Mouse (Mus musculus) limb, embryonic 15.5 days (tissue): ENCODE measurements around the gene Vti1a. TPM values are rescaled to one million over a fixed set of nuclear protein-coding genes. Genes with fewer than 3 reads are reported as not detected.
A peak's percentile ranks its signal among the peaks of the same experiment; 100 is the strongest.

ENCODE experiments used
- ATAC-seq: fragments of 200-750 bp; cut with Nextera tagmentation; 2 replicates; pipeline ENCODE4 v1.8.0; 2017; ENCODE audit warnings: low read depth, moderate TSS enrichment; ENCODE audit not compliant: insufficient number of reproducible peaks, low FRiP score, low TSS enrichment
- H3K27ac ChIP-seq: fragments of 300-500 bp; sonication (generic); 2 replicates; pipeline ENCODE4 v1.5.1; 2015; ENCODE audit warnings: moderate library complexity, mild to moderate bottlenecking, inconsistent platforms
- H3K27me3 ChIP-seq: fragments of 300-500 bp; sonication (generic); 2 replicates; pipeline ENCODE4 v1.6.1; 2015; ENCODE audit warnings: inconsistent platforms
- H3K36me3 ChIP-seq: fragments of 300-500 bp; sonication (generic); 2 replicates; pipeline ENCODE4 v1.6.1; 2015; ENCODE audit warnings: inconsistent platforms
- H3K4me1 ChIP-seq: fragments of 300-500 bp; sonication (generic); 2 replicates; pipeline ENCODE4 v1.6.1; 2015; ENCODE audit warnings: inconsistent platforms
- H3K4me2 ChIP-seq: fragments of 300-500 bp; sonication (generic); 2 replicates; pipeline ENCODE4 v1.6.1; 2015; ENCODE audit warnings: mild to moderate bottlenecking, inconsistent platforms
- H3K4me3 ChIP-seq: fragments of 300-500 bp; sonication (generic); 2 replicates; pipeline ENCODE4 v1.5.1; 2015; ENCODE audit warnings: mild to moderate bottlenecking, inconsistent platforms
- H3K9ac ChIP-seq: fragments of 300-500 bp; sonication (generic); 2 replicates; pipeline ENCODE4 v1.6.1; 2015; ENCODE audit warnings: inconsistent platforms
- H3K9me3 ChIP-seq: fragments of 300-500 bp; sonication (generic); 2 replicates; pipeline ENCODE4 v1.6.1; 2016; ENCODE audit warnings: inconsistent platforms
- WGBS: fragments of 180-500 bp; shearing (Covaris S2); methylation state at CpG from one replicate; pipeline ENCODE4 v1.1.7; 2015; 5-methylcytosine and 5-hydroxymethylcytosine counted together
- polyA plus RNA-seq: library from polyadenylated mRNA; unstranded; fragments of >200 nt; fragmentation: Nextera tagmentation; extraction: Ambion mirVana; gene quantifications from 2 replicates; pipeline ENCODE4 v1.2.1, GENCODE M21; 2015

Gene Vti1a
- polyA plus RNA-seq, 1 experiment from 2014 or later = 26.4 TPM

DNA sequence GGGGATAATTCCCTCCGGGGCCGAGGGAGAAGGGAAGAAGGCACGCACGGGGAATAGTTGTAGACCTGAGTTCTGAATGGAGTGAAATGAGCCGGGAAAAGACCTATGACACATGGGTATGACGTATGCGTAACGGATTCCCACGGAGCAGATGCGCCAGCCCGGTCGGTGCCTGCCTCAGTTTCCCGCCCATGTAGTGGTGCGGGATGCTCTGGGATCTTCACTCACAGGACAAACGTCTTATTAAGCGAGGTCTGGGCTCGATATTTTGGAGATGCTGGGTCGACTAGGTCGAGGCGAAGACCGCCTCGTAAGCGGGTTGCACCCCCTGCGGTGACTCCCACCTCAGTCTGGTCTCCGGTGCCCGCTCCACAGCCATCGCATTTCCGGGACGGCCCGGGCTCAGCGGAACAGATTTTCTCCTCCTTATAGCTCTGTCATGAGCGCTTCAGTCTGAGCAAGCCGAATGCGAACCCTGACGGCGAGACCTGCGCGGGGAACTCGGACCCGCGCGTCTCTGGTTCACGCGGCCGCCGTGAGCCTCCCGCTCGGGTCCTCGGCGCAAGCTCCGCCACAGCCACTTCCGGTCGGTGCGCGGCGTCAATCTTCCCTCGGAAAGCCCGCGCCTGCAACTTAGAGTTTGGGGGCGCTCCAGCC, 515 bp upstream of the Vti1a start, which contains the start of gene Zdhhc6:
TSS of gene Zdhhc6 (minus strand) at position 581 of the 657 bp plus-strand sequence.
- Histone ChIP-seq H3K9ac (peak within 1 kb of the TSS; percentile 78), H3K4me1 (peaks cover 18% of the 10 kb centered on the region), H3K4me2 (peak within 1 kb of the TSS; percentile 77), H3K27ac (peak within 1 kb of the TSS; percentile 91), H3K27me3 (no peaks in the 10 kb centered on the region), H3K36me3 (peaks cover 22% of the 10 kb centered on the region), H3K4me3 (peak within 1 kb of the TSS; percentile 86), H3K9me3 (no peaks in the 10 kb centered on the region)
- WGBS = under 1% methylated on average over 60 of the region's 60 CpGs
- peak; percentile 78; the same call in 1 of the 2 replicates for ATAC-seq

DNA sequence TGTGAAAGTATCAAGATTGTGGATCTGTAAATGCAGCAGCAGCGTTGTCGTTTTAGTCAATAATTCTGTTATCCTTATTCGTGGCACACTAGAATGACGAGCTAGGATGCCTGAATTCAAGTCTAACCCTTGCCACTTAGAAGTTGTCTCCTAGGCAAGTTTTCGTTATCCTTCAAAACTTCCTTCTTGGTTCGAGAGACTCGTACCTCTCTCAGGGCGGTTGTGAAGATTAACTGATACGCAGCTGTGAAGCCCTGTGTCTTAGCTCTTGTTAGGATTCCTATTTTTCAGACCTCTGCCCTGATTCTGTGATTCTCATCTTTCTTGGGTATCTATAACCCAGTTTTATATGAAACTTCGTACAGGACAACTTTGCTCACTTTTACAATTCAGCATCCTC, 806 bp downstream of the Vti1a start:
- Histone ChIP-seq H3K9me3 (no peaks in the 10 kb centered on the region), H3K27ac (no peak overlapping the region), H3K4me2 (peak overlapping the region; percentile 77), H3K4me1 (peaks cover 18% of the 10 kb centered on the region), H3K4me3 (peak overlapping the region; percentile 86), H3K9ac (no peak overlapping the region), H3K36me3 (peaks cover 10% of the 10 kb centered on the region), H3K27me3 (no peaks in the 10 kb centered on the region)
- ATAC-seq = no peak
- WGBS = 56% methylated on average over 10 of the region's 10 CpGs

DNA sequence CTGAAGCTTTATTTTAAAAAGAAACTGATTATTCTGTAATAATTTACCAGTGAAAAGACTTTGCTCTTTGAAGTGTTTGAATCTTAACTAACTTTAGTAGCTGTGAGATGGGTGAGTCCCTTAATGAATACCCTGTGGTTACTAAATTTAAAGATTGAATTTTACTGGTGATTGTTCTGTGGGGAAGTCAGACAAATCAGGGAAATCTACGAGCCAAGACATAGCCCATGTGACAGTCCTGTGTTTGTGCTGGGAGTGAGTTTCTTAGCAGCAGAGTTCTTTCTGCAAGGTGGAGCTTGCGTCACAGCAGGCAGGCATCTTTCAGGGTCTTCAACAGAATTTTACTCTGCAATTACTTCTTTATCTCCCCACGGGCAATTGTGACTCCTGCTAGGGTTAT, 2.9 kb downstream of the Vti1a start:
- no peak overlapping the region for H3K27ac ChIP-seq
- no peaks in the 10 kb centered on the region for H3K9me3 ChIP-seq
- no peak overlapping the region for H3K9ac ChIP-seq
- H3K27me3 ChIP-seq = no peaks in the 10 kb centered on the region
- ATAC-seq = no peak
- no peak overlapping the region for H3K4me3 ChIP-seq
- peaks cover 18% of the 10 kb centered on the region for H3K4me1 ChIP-seq
- WGBS = 72% methylated on average over 3 of the region's 3 CpGs
- no peak overlapping the region for H3K4me2 ChIP-seq
- H3K36me3 ChIP-seq = peaks cover 18% of the 10 kb centered on the region

DNA sequence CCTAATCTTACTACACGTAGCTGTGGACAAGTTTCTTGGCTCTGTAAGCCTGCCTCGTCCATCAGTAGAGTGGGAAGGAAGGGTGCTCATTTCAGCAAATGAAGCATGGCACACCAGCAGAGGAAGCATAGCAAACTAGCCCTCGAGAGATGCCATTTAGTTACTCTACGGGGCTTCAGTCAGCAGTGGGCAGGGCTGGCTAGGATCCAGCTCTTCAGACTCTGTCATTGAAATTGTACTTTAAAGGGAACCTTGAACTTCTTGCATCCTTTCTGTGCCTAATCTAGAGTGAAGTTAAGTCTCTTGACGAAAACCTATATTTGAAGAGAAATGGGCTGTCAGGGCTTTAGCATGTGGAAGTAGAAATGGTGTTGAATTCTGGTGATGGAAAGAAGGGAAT, 3.4 kb downstream of the Vti1a start:
- WGBS = 69% methylated on average over 5 of the region's 5 CpGs
- Histone ChIP-seq H3K27me3 (no peaks in the 10 kb centered on the region), H3K4me3 (no peak overlapping the region), H3K36me3 (peaks cover 18% of the 10 kb centered on the region), H3K4me1 (peaks cover 16% of the 10 kb centered on the region), H3K9ac (no peak overlapping the region), H3K4me2 (no peak overlapping the region), H3K27ac (no peak overlapping the region), H3K9me3 (no peaks in the 10 kb centered on the region)
- ATAC-seq = no peak

DNA sequence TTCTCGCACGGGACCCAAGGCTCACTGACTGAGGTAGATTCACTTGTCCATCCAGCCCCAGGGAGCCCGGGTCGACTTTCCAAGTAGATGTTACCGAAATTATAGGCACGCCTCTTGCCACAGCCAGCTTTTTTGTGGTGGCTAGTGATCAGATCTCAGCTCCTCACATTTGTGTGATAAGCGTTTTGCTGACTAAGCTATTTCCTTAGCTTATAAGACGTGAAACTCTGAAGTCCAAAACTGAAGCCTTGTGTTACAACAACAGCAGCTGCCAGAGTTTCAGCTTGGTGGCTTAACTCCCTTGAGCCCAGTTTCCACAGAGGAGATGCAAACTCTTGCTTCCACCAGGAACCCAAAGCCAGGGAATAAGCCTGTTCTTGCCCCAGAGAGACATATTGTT, 6.5 kb downstream of the Vti1a start:
- no peak overlapping the region for H3K4me2 ChIP-seq
- 90% methylated on average over 8 of the region's 8 CpGs for WGBS

DNA sequence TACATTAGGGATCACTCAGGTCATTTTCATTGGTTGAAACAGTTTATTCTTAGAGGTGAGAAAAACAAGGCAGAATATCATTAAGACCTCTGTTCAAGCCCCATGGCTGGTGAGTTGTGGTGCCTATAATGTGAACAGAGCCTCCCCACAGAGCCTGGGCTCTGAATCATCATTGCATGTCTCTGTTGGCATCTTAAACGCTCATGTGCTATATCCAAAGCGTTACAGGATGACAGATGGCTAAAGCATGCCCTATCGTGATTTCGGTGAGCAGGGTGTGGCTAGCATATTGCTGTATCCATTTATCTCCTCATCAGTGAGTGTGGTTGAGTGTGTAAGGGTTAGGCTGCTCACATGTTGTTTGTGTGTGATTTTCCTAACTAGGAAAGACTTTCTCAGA, 11.4 kb downstream of the Vti1a start:
- H3K9me3 ChIP-seq = no peaks in the 10 kb centered on the region
- H3K36me3 ChIP-seq = peaks cover 50% of the 10 kb centered on the region
- no peak overlapping the region for H3K4me3 ChIP-seq
- H3K27me3 ChIP-seq = no peaks in the 10 kb centered on the region
- WGBS = 79% methylated on average over 4 of the region's 4 CpGs
- H3K4me2 ChIP-seq = no peak overlapping the region
- H3K9ac ChIP-seq = no peak overlapping the region
- no peak for ATAC-seq
- no peaks in the 10 kb centered on the region for H3K4me1 ChIP-seq
- H3K27ac ChIP-seq = no peak overlapping the region

More for the DNA sequence above, 6.5 kb downstream of the Vti1a start:
- Histone ChIP-seq H3K9me3 (no peaks in the 10 kb centered on the region), H3K36me3 (peaks cover 20% of the 10 kb centered on the region), H3K27me3 (no peaks in the 10 kb centered on the region), H3K4me3 (no peak overlapping the region), H3K4me1 (no peaks in the 10 kb centered on the region), H3K27ac (no peak overlapping the region), H3K9ac (no peak overlapping the region)
- no peak for ATAC-seq

DNA sequence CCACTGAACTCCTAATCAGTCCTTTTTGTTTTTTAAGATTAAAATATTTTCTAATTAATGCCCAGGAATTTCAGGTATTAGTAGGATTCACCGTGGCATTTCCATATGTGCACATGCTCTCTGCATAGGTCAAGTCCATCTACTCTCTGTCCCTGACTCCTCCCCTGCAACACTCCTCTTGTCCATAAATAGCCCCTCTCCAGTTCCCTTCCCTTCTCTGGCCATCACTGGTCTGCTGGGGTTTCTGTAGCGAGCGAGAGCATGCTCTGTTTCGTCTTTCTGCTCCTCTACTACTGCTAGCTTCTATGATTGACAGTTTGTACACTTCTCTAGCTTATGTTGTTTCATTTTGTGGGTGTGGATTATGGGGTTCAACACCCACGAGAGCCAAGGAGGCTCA, 15.7 kb downstream of the Vti1a start:
- 89% methylated on average over 5 of the region's 5 CpGs for WGBS
- no peaks in the 10 kb centered on the region for H3K9me3 ChIP-seq
- H3K4me1 ChIP-seq = 0 out of 2 replicates have a peak, but pooled peaks cover 3% of the 10 kb centered on the region
- H3K27me3 ChIP-seq = no peaks in the 10 kb centered on the region
- H3K36me3 ChIP-seq = peaks cover 32% of the 10 kb centered on the region
- no peak overlapping the region for H3K4me2 ChIP-seq
- H3K4me3 ChIP-seq = no peak overlapping the region
- H3K9ac ChIP-seq = no peak overlapping the region
- H3K27ac ChIP-seq = no peak overlapping the region
- ATAC-seq = no peak

DNA sequence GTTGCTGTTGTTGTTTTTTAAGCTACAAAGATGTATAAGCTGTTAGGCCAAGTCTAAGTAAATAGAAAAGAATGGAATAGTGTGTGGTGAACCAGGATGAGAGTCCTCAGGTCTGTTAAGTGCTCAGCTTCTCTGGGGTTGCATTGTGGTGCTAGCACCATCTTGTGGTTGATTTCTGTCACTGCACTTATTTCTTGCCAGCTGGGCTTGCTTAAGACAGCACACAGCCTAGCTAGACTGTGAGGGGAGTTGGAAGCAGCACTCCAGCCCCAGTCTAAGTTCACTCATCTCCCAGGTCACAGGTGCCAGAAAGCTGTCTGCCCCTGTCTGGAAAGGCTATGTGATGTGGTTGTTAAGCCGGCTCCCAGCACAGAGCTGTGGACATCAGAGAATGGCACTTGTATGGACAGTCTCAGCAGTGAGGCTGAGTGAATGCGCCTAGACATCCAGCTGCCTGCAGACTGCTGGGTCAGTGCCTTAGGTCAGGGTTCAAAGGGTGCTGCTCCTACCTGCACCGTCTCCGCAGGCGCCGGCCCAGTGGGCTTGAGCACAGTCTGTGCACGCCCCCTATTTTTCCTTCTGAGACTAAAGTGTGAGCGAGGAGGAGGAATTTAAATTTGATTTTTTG, 16.7 kb downstream of the Vti1a start:
- H3K9me3 ChIP-seq = no peaks in the 10 kb centered on the region
- peak; percentile 75; the same call in 1 of the 2 replicates for ATAC-seq
- 92% methylated on average over 8 of the region's 8 CpGs for WGBS
- H3K27ac ChIP-seq = no peak overlapping the region
- peaks cover 3% of the 10 kb centered on the region; the same call in 1 of the 2 replicates for H3K4me1 ChIP-seq
- no peak overlapping the region for H3K4me3 ChIP-seq
- H3K9ac ChIP-seq = no peak overlapping the region
- H3K36me3 ChIP-seq = peaks cover 32% of the 10 kb centered on the region
- H3K27me3 ChIP-seq = no peaks in the 10 kb centered on the region
- H3K4me2 ChIP-seq = no peak overlapping the region

DNA sequence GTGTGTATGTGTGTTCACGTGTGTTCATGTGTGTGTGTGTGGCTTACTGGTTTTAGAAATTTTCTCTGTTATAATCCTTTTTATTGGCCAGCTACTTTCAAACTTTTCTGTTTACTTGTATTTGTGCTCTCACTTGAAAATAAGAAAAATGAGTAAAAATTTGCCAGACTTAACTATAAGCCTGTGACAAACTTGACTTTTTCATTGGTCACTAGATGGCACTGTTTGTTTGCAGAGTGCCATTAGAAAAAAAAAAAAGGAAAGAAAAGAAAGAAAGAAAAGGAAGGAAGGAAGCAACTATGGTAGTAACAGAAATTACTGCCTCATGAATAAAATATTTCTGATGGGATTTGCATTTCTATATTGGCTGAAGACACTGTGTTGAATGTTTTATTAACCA, 19.8 kb downstream of the Vti1a start:
- Histone ChIP-seq H3K4me1 (peaks cover 8% of the 10 kb centered on the region), H3K4me2 (no peak overlapping the region), H3K27ac (no peak overlapping the region), H3K36me3 (0 out of 2 replicates have a peak, but pooled peaks cover 9% of the 10 kb centered on the region), H3K4me3 (no peak overlapping the region), H3K9ac (no peak overlapping the region), H3K9me3 (no peaks in the 10 kb centered on the region), H3K27me3 (no peaks in the 10 kb centered on the region)
- no peak for ATAC-seq
- WGBS = 88% methylated on average over 1 of the region's 1 CpGs

DNA sequence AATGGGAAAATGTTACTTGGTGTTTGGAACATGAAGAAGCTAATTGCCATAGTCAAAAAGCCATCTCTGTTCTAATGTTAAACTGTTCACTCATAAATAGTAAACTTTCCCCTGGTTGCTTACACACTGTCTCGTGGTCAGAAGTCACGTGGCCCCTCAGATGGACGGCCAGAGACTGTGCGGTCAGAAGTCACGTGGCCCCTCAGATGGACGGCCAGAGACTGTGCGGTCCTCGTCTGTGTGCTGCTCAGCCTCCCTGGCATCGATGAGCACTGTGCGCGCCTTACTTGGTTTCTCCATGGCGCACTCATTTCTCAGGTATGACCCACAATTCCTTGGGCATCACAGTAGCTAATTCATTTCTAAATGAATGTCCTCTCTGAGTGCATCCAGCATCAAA, 20.3 kb downstream of the Vti1a start:
- Histone ChIP-seq H3K4me2 (no peak overlapping the region), H3K27ac (no peak overlapping the region), H3K9me3 (no peaks in the 10 kb centered on the region), H3K9ac (no peak overlapping the region), H3K36me3 (peaks cover 5% of the 10 kb centered on the region; the same call in 1 of the 2 replicates), H3K4me3 (no peak overlapping the region), H3K4me1 (peaks cover 8% of the 10 kb centered on the region), H3K27me3 (no peaks in the 10 kb centered on the region)
- 88% methylated on average over 12 of the region's 12 CpGs for WGBS
- no peak for ATAC-seq

DNA sequence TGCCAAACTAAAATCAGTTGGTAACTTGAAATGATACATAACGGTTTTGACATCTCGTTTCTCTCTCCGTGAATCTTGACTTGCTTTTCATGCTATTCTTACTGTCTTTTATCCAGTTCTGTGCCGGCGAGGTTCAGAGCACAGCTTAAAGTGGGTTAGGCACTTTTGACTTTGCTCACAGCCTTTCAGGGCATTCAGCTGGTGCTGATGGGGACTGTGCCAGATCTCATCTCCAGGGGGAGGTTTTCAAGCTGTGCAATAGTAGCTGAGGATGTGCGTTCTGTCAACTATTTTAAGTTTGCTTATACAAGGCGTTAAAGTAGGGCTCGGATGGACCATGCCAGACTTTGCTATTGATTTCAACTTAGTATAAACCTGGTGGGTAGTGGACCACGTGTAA, 21.0 kb downstream of the Vti1a start:
- Histone ChIP-seq H3K27me3 (no peaks in the 10 kb centered on the region), H3K4me2 (no peak overlapping the region), H3K27ac (no peak overlapping the region), H3K36me3 (no peaks in the 10 kb centered on the region; the same call in 1 of the 2 replicates), H3K4me1 (peaks cover 13% of the 10 kb centered on the region), H3K4me3 (no peak overlapping the region), H3K9ac (no peak overlapping the region), H3K9me3 (no peaks in the 10 kb centered on the region)
- 79% methylated on average over 9 of the region's 9 CpGs for WGBS
- ATAC-seq = no peak

DNA sequence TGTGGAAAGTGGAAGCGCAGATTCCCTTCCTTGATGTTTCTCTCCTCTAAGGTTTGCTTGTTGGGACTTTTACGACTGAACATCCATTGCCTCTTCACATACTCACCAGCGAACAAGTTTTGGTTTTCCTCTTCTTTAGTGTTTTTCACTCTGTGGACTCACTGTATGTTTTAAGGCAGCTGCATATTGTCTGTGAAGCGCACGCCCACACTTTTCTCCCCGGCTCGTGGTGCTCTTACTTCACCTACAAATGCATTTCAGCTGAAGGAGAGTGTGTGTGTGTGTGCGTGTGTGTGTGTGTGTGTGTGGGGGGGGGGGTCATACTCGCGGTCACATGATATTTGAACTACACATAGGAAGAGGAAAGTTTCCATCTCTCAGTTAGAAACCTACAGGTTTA, 21.6 kb downstream of the Vti1a start:
- no peaks in the 10 kb centered on the region for H3K9me3 ChIP-seq
- no peak overlapping the region for H3K4me3 ChIP-seq
- WGBS = 76% methylated on average over 10 of the region's 10 CpGs
- H3K27me3 ChIP-seq = no peaks in the 10 kb centered on the region
- H3K9ac ChIP-seq = no peak overlapping the region
- ATAC-seq = no peak
- no peak overlapping the region for H3K27ac ChIP-seq
- no peaks in the 10 kb centered on the region; the same call in 1 of the 2 replicates for H3K36me3 ChIP-seq
- H3K4me1 ChIP-seq = peaks cover 13% of the 10 kb centered on the region
- no peak overlapping the region for H3K4me2 ChIP-seq
